Mouse (Mus musculus) adrenal gland, postnatal 14 days (tissue): ENCODE measurements at regions not wholly inside any gene's neighbourhood (a gene's known extent, or its start where the extent isn't known, plus 50 kb on each side); places are given as distances from the start of the nearest gene placed in this dataset.

ENCODE experiments used
- DNase-seq: peaks from one replicate; pipeline ENCODE4 v3.0.0; 2021; ENCODE audit warnings: mixed read lengths

- DNase-seq: no peak
Measured at GRCm38 (mm10) chr1:76491187-76491586, 945.1 kb downstream of the Slc4a3 start.

DNA sequence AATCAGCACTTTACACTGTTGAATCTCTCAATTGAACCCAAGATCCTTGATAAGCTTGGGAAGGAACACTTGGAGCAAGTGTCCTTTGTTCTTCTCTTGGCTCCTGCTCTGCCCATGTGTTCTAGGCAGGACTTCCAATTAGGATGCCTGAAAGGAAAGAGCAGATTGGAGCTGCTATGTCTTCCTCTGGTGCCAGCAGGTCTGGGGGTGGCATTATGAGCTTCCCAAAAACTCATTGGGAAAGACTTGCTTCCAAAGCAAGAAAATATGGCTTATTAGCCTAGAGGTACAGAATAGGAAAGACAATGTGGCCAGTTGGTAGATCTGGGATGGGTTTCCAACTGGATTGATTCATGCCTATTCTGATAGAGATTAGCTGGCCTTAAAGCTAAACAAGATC, 959.1 kb downstream of the Slc4a3 start:
- DNase-seq: no peak

DNA sequence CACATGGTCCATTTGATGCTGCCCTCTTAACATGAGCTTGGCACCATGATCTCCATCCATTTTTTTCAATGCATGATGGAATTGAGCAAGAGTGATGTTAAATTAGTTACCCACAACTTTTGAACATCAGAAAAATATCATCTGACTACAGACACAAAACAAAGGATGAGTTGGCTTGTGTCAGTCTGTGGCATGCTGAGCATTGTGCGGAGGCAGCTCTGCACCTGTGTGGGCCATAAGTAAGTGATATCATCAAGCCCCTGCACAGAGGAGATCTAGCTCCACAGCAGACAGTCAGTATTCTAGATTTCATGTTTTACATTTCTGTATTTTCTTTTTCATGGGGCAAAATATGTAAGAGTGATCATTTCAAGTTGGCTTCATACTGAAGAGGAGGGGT, 962.8 kb downstream of the Slc4a3 start:
- DNase-seq: no peak

GRCm38 (mm10) chr1:76509486-76509885, 963.4 kb downstream of the Slc4a3 start:
- DNase-seq: no peak

DNA sequence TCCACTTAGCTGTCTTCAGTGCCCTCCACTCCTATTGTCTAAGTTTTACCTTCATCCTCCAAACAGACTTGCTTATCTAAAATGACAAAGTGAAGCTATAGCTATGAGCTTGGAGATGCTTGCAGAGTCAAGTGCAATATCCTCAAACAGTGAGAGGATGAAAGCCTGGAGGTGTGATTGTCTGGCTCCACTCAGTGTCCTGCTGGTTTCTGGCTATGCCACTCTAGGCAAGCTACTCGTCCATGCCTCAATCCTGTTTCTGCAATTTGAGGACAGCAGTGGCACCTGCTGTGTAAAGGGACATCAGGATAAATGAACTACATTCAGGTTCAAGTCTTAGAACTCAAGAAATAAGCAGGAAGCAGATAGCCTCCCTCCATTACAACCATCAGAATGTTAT, 966.1 kb downstream of the Slc4a3 start:
- no peak for DNase-seq

DNA sequence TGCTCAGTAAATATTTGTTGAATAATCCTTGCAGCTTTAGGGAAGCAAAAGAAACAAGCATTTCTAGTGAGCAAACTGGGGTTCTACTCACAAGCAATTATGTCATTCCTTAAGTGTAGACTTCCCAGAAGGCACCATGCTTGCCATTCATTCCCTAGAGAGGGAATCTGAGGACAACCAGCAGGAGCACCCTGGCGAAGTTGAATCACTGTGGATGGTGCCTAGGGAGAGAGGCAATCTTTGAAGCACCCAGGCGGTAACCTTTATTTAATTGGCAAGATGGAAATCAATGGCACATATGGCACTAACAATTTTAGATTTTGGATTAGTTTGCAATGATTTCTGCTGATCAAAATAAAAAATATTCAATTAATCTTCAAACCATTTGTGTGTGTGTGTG, 967.4 kb downstream of the Slc4a3 start:
- DNase-seq: no peak

- DNase-seq: peak; percentile 12
Measured at GRCm38 (mm10) chr1:76529531-76529930, 983.5 kb downstream of the Slc4a3 start.

DNA sequence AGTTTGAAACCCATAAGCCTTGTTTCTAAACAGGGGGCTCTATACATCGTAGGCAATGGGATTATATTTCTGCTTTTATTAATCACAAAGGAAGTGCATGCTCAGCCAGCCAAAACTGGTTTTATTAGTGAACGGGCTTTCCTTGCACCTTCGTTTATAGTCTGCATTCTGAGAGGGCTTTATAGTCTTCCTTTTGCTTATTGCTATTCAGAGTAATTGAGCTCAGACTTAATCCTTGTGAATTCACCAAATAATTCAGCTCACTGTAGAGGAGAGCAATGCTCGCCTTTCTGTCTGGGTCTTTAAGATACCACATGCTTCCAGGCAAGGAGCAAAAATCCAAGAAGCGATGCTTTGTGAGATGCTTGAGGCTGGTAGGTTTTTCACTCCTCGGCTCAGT, 984.3 kb downstream of the Slc4a3 start:
- no peak for DNase-seq

- DNase-seq: peak; percentile 79
Measured at GRCm38 (mm10) chr1:76535522-76535956, 979.3 kb downstream of the Epha4 start.

DNA sequence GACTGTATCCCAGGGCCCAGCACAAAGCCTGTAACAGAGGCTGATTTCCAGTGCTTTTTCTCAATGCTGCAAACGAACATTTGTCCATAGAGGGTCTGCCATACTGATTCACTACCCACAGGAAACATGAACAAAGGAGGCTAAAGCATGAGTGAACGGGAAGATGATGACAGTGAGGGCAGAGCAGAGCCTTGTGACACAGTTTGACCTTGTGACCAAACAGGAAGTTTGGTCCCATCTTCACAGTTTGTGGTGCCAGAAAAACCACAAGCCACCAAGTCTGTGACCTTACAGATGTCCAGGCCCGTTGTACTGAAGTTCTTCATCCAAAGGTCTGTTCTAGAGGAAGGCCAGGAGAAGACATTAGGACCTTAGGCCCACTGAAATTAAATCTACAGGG, 974.4 kb downstream of the Epha4 start:
- DNase-seq: peak; percentile 6

DNA sequence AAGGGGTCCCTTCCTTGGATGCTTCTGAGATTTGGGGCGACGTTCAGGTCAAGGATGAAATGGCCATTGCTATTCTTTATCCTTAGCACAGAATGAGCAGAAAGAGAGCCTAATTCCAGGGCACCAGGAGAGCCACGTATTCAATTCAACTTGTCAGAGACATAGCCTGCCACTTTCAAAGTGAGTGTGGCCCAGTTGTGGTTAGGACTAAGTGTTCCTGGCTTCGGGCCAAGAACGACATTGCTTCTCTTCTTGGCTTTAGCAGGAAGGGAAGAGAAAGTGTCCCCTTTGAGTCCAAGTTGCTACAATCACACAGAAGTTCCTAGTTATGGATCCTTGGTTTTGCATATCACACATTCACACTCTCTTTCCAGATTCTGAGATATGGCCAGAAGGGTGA, 964.0 kb downstream of the Epha4 start:
- DNase-seq: peak; percentile 55

GRCm38 (mm10) chr1:76559441-76559840, 955.4 kb downstream of the Epha4 start:
- DNase-seq: no peak

- DNase-seq: no peak
Measured at GRCm38 (mm10) chr1:76575487-76575886, 939.4 kb downstream of the Epha4 start.

DNA sequence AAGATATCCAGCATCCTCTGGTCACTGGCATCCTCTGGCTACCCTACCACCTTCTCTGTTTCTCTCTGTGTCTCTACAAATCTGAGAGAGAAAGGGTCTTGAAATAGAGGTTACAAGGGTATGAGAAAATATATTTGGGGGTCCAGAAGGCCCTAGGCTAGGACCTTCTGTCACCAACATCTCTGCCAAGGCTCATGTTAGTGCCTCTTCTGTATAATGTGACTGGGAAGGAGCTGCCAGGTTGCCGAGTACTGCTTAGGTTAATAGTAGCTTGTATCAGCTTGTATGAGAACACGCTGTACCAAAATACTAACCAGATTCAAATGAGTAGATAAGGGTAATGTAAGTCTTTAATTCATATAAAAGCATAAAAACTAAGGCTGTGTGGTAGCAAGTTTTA, 929.0 kb downstream of the Epha4 start:
- no peak for DNase-seq

DNA sequence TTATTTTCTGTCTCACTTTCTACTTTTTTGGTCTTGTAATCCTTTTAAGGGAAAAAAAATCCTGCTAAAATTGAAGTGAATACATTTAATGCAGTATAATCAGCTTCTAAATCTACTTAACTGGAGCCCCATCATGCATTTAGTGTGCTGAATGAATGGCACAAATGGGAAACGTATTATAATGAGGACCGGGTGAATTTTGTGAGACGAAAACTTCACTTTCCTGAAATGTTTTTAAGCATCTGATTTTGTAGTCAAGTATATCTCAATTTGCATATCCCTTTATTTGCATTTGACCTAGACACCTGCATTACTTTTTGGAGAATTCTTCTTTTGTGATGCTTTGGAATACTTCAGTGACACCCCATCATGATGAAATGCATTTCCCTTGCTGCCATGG, 889.1 kb downstream of the Epha4 start:
- no peak for DNase-seq

DNA sequence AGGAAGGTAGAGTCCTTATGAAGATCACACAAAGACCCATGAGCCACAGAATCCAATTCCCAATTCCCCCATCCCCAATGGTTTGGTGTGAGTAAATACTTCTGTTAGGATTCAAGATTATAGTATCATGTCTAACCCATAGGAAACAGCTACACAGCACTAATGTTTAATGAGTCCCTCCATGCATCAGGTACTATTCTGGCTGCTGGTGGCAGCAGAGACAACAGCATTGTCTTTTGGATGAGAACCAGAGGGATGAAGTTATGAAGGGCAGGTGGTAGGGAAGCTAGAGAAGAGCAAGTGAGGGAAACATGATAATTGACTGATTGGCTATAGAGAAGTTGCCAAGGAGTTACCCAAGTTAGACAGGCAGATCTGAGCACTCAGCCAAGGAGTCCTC, 885.0 kb downstream of the Epha4 start:
- DNase-seq: no peak

GRCm38 (mm10) chr1:76634071-76634470, 880.8 kb downstream of the Epha4 start:
- DNase-seq: no peak

DNA sequence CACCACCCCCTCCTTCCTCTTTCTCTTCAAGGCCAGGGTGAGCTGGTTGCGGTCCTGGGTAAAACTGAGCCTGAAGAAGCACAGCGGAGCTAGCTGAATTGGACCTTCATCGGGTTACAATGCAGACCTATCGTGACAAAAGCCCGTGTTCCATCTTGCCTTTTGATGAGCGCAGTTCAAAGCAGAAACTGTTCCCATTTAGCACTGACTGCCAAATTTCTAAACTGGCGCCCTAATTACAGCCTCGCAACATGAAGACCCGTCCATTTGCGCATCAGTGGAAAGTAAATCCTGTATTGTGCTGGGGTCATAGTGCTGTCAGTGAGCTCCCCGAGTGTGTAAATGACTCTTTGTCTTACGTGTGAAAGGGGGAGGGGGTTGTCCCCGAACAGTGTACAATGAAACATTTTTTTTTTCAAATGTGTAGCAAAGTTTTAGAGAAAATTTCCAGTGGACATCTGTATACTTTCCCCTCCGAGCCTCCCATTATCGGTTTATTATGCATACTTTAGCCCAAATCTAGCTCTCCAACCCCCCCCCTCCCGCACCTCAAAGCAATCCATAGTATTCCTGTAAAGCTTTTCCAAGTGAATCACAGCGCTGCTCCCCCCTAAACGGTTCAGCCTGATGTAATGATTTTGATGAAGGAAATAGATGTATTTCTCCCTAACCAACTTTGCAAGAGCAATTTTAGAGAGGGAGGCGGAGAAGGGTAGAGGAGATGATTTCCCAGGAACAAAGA, 877.4 kb downstream of the Epha4 start:
- DNase-seq: no peak

DNA sequence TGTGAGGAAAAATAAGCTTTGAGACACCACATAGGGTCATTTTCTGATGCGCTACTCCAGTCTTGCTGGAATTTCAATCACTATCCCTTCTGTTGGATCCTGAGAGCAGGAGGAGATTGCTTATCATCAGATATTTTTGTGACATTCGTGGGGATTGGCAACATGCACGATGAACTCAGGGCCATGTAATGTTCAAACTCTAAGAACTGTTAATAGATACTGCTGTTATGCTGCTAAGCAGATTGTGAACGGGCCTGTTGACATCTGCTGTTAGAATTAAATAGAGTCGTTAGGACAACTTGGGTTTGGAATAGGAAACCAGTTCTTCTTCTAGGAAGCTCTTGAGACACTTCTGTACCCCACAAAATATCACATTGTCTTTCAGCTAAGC, 876.9 kb downstream of the Epha4 start:
- DNase-seq: no peak

DNA sequence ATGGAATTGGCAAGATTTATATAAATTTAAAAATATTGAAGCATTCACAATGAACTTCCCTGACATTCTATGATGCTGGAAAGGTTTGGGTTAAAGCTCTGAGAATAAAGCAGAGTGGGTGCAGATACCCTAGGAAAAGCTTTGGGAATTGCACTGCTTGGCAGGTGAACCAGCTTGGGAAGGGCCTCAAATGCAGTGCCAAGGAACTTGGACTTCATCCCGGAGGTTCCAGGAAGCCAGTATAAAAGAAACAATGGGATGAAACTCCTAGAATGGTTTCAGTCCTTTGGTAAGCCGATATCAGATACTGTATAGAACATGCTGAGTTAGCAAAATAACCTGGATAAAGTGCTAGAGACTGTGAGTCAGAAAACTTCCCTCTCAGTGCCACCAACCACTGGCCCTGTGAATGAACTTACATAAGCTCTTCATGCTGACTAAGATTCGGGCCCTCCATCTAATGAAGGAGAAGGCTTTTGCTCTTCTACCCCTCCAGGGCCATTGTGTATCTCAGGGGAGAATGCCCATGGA, 873.6 kb downstream of the Epha4 start:
- no peak for DNase-seq

GRCm38 (mm10) chr1:76642703-76643102, 872.2 kb downstream of the Epha4 start:
- DNase-seq: no peak

GRCm38 (mm10) chr1:76644895-76645294, 870.0 kb downstream of the Epha4 start:
- DNase-seq: no peak

DNA sequence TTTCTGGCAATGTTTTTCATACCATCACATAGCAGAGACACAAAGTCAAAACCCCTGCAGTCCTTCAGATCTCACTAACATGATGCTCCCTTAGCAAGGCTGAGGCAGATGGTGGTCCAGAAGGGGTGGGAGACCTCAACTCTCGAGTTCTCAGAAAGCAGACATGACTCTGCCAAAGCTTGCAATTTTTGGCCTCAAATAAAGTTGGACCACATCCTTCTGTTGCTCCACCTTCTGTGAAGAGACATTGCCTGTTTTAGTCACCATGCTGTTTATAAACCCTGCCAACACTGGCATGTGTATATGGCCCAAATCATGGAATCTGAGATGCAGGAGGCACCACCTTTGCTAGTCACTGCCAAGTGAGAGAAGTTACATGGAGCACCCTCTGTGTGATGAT, 860.1 kb downstream of the Epha4 start:
- no peak for DNase-seq

DNA sequence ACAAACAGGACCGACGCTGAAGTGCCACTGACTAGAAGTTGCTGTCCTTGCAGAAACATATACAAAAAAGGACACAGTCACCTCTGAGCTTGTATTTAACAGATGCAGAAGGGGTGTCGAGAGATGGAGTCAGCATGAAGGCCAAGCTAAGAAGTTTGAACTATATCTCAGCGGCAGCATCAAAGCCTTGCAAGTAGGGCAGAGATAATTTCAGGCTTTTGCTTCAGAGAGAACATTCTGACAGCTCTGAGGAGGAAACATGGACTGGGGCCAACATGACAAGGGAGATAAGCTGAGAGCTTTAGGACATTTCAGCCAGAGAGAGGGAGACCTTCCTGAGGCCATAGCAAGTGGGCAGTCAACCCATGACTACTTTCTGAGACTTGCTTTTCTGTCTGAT, 856.7 kb downstream of the Epha4 start:
- peak; percentile 80 for DNase-seq

DNA sequence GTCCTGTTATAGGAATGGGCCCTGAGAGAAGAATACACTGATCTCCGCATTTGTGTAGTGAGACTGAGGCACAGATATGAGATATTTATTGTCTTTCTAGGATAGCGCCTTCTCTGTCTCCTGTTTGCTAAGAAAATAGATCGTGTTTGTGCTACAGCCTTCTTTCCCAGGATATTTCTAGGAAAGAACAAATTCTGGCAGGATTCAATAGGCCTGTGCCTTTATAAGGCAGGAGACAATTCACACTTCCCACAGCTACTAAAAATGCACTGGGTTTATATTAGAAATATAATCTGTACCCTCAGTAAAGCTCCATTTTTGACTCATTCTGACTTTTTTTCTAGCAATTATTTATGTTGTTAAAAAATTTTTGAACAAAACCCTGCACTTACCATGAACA, 854.7 kb downstream of the Epha4 start:
- no peak for DNase-seq
